Mouse (Mus musculus): ENCODE data around the gene Palld. TPM values are rescaled to one million over a fixed set of nuclear protein-coding genes. Genes with fewer than 3 reads are reported as not detected.

Gene Palld
- 5.5 and 7.1 TPM in 2 replicates for polyA plus RNA-seq (2015; fragmentation: Nextera tagmentation; extraction: Ambion mirVana)

- H3K9ac ChIP-seq, result no peak within 1 kb of the TSS
- no peak within 1 kb of the TSS for H3K27ac ChIP-seq (replicated peaks)
- H3K4me1 ChIP-seq (replicated peaks), result no peaks in the 10 kb centered on the region
- no peak for ATAC-seq (ENCODE audit: insufficient read depth)
- H3K4me3 ChIP-seq (replicated peaks), result no peak within 1 kb of the TSS
- no peaks in the 10 kb centered on the region for H3K9me3 ChIP-seq (replicated peaks)
- H3K27me3 ChIP-seq, result no peaks in the 10 kb centered on the region
- no peak within 1 kb of the TSS for H3K4me2 ChIP-seq
- 74% methylated on average over 5 of the region's 5 CpGs for WGBS (ENCODE audit: insufficient replicate concordance)
- no peaks in the 10 kb centered on the region for H3K36me3 ChIP-seq (replicated peaks)
These were observed at the start of gene Palld for GRCm38 (mm10) chr8:61902521-61902920. TSS of gene Palld (minus strand) at chr8:61902690.

GRCm38 (mm10) chr8:61937576-61937975, 35.1 kb upstream of the Palld start:
- H3K27ac ChIP-seq (replicated peaks), result no peak overlapping the region
- no peaks in the 10 kb centered on the region for H3K27me3 ChIP-seq
- no peak overlapping the region for H3K9ac ChIP-seq
- ATAC-seq (ENCODE audit: insufficient read depth), result no peak
- H3K4me3 ChIP-seq (replicated peaks), result no peak overlapping the region
- WGBS (ENCODE audit: insufficient replicate concordance), result 61% methylated on average over 2 of the region's 2 CpGs
- H3K4me1 ChIP-seq (replicated peaks), result no peaks in the 10 kb centered on the region
- H3K4me2 ChIP-seq, result no peak overlapping the region
- no peaks in the 10 kb centered on the region for H3K9me3 ChIP-seq (replicated peaks)
- no peaks in the 10 kb centered on the region for H3K36me3 ChIP-seq (replicated peaks)

GRCm38 (mm10) chr8:61933243-61933642, 30.8 kb upstream of the Palld start:
- Histone ChIP-seq H3K9ac (no peak overlapping the region), H3K4me2 (no peak overlapping the region), H3K27me3 (no peaks in the 10 kb centered on the region), H3K4me3 (replicated peaks) (no peak overlapping the region), H3K4me1 (replicated peaks) (peaks cover 3% of the 10 kb centered on the region; the same call in 1 of the 2 replicates), H3K27ac (replicated peaks) (no peak overlapping the region), H3K36me3 (replicated peaks) (no peaks in the 10 kb centered on the region), H3K9me3 (replicated peaks) (no peaks in the 10 kb centered on the region)
- WGBS (ENCODE audit: insufficient replicate concordance), result 6% methylated on average over 2 of the region's 2 CpGs
- no peak for ATAC-seq (ENCODE audit: insufficient read depth)

- H3K27ac ChIP-seq (replicated peaks), result no peak within 1 kb of the TSS
- H3K4me3 ChIP-seq (replicated peaks), result peak within 1 kb of the TSS; percentile 60
- H3K36me3 ChIP-seq (replicated peaks), result no peaks in the 10 kb centered on the region
- peak within 1 kb of the TSS; percentile 47; the same call in 1 of the 2 replicates for H3K9ac ChIP-seq
- 5% methylated on average over 22 of the region's 22 CpGs for WGBS (ENCODE audit: insufficient replicate concordance)
- peaks cover 6% of the 10 kb centered on the region; the same call in 1 of the 2 replicates for H3K4me1 ChIP-seq (replicated peaks)
- peak within 1 kb of the TSS; percentile 67 for H3K4me2 ChIP-seq
- H3K9me3 ChIP-seq (replicated peaks), result no peaks in the 10 kb centered on the region
- H3K27me3 ChIP-seq, result no peaks in the 10 kb centered on the region
- peak; percentile 25; the same call in 1 of the 2 replicates for ATAC-seq (ENCODE audit: insufficient read depth)
These were observed 25.4 kb upstream of the Palld start, which contains the start of gene Ddx60 for GRCm38 (mm10) chr8:61927777-61928494. TSS of gene Ddx60 (plus strand) at chr8:61928087.

- no peak for ATAC-seq (ENCODE audit: insufficient read depth)
- 48% methylated on average over 1 of the region's 1 CpGs for WGBS (ENCODE audit: insufficient replicate concordance)
- Histone ChIP-seq H3K27me3 (no peaks in the 10 kb centered on the region), H3K9ac (no peak overlapping the region), H3K4me2 (no peak overlapping the region), H3K9me3 (replicated peaks) (no peaks in the 10 kb centered on the region), H3K4me1 (replicated peaks) (peaks cover 6% of the 10 kb centered on the region; the same call in 1 of the 2 replicates), H3K36me3 (replicated peaks) (no peaks in the 10 kb centered on the region), H3K27ac (replicated peaks) (no peak overlapping the region), H3K4me3 (replicated peaks) (no peak overlapping the region)
These were observed 22.0 kb upstream of the Palld start for GRCm38 (mm10) chr8:61924518-61924917.

- no peak for ATAC-seq (ENCODE audit: insufficient read depth)
- Histone ChIP-seq H3K9me3 (replicated peaks) (no peaks in the 10 kb centered on the region), H3K36me3 (replicated peaks) (no peaks in the 10 kb centered on the region), H3K4me1 (replicated peaks) (no peaks in the 10 kb centered on the region), H3K4me2 (no peak overlapping the region), H3K27ac (replicated peaks) (no peak overlapping the region), H3K4me3 (replicated peaks) (no peak overlapping the region), H3K9ac (no peak overlapping the region), H3K27me3 (no peaks in the 10 kb centered on the region)
- WGBS (ENCODE audit: insufficient replicate concordance), result 61% methylated on average over 10 of the region's 10 CpGs
These were observed 19.1 kb upstream of the Palld start for GRCm38 (mm10) chr8:61921454-61922054.

GRCm38 (mm10) chr8:61920389-61920788, 17.9 kb upstream of the Palld start:
- H3K4me3 ChIP-seq (replicated peaks), result no peak overlapping the region
- no peaks in the 10 kb centered on the region for H3K4me1 ChIP-seq (replicated peaks)
- no peak overlapping the region for H3K9ac ChIP-seq
- no peaks in the 10 kb centered on the region for H3K27me3 ChIP-seq
- H3K4me2 ChIP-seq, result no peak overlapping the region
- 44% methylated on average over 7 of the region's 7 CpGs for WGBS (ENCODE audit: insufficient replicate concordance)
- H3K36me3 ChIP-seq (replicated peaks), result no peaks in the 10 kb centered on the region
- no peak overlapping the region for H3K27ac ChIP-seq (replicated peaks)
- ATAC-seq (ENCODE audit: insufficient read depth), result no peak
- H3K9me3 ChIP-seq (replicated peaks), result no peaks in the 10 kb centered on the region

- no peaks in the 10 kb centered on the region for H3K4me1 ChIP-seq (replicated peaks)
- no peaks in the 10 kb centered on the region for H3K27me3 ChIP-seq
- H3K9ac ChIP-seq, result no peak overlapping the region
- H3K36me3 ChIP-seq (replicated peaks), result no peaks in the 10 kb centered on the region
- H3K9me3 ChIP-seq (replicated peaks), result no peaks in the 10 kb centered on the region
- H3K4me2 ChIP-seq, result no peak overlapping the region
- no peak for ATAC-seq (ENCODE audit: insufficient read depth)
- 58% methylated on average over 2 of the region's 2 CpGs for WGBS (ENCODE audit: insufficient replicate concordance)
- H3K27ac ChIP-seq (replicated peaks), result no peak overlapping the region
- H3K4me3 ChIP-seq (replicated peaks), result no peak overlapping the region
These were observed 16.8 kb upstream of the Palld start for GRCm38 (mm10) chr8:61919145-61919788.

- no peaks in the 10 kb centered on the region for H3K36me3 ChIP-seq (replicated peaks)
- no peak overlapping the region for H3K9ac ChIP-seq
- H3K4me2 ChIP-seq, result no peak overlapping the region
- no peak for ATAC-seq (ENCODE audit: insufficient read depth)
- no peak overlapping the region for H3K27ac ChIP-seq (replicated peaks)
- H3K4me1 ChIP-seq (replicated peaks), result no peaks in the 10 kb centered on the region
- no peak overlapping the region for H3K4me3 ChIP-seq (replicated peaks)
- WGBS (ENCODE audit: insufficient replicate concordance), result 65% methylated on average over 4 of the region's 4 CpGs
- H3K27me3 ChIP-seq, result no peaks in the 10 kb centered on the region
- no peaks in the 10 kb centered on the region for H3K9me3 ChIP-seq (replicated peaks)
These were observed 14.8 kb upstream of the Palld start for GRCm38 (mm10) chr8:61917287-61917686.

GRCm38 (mm10) chr8:61913957-61914356, 11.5 kb upstream of the Palld start:
- no peak overlapping the region for H3K4me3 ChIP-seq (replicated peaks)
- no peak overlapping the region for H3K9ac ChIP-seq
- no peak for ATAC-seq (ENCODE audit: insufficient read depth)
- 59% methylated on average over 9 of the region's 9 CpGs for WGBS (ENCODE audit: insufficient replicate concordance)
- H3K9me3 ChIP-seq (replicated peaks), result no peaks in the 10 kb centered on the region
- no peaks in the 10 kb centered on the region for H3K4me1 ChIP-seq (replicated peaks)
- no peak overlapping the region for H3K27ac ChIP-seq (replicated peaks)
- no peaks in the 10 kb centered on the region for H3K27me3 ChIP-seq
- no peaks in the 10 kb centered on the region for H3K36me3 ChIP-seq (replicated peaks)
- no peak overlapping the region for H3K4me2 ChIP-seq

GRCm38 (mm10) chr8:61912817-61913216, 10.3 kb upstream of the Palld start:
- ATAC-seq (ENCODE audit: insufficient read depth), result no peak
- no peak overlapping the region for H3K4me2 ChIP-seq
- H3K27me3 ChIP-seq, result no peaks in the 10 kb centered on the region
- no peaks in the 10 kb centered on the region for H3K9me3 ChIP-seq (replicated peaks)
- H3K36me3 ChIP-seq (replicated peaks), result no peaks in the 10 kb centered on the region
- H3K9ac ChIP-seq, result no peak overlapping the region
- no peak overlapping the region for H3K4me3 ChIP-seq (replicated peaks)
- H3K27ac ChIP-seq (replicated peaks), result no peak overlapping the region
- 61% methylated on average over 5 of the region's 5 CpGs for WGBS (ENCODE audit: insufficient replicate concordance)
- no peaks in the 10 kb centered on the region for H3K4me1 ChIP-seq (replicated peaks)

Measured in liver, embryonic 15.5 days (tissue).